37 mouse cellular contexts compared by ENCODE assay signal in genomic region chr5:113396286-113396934, GRCm38 (mm10). TPM values are rescaled to one million over a fixed set of nuclear protein-coding genes. Genes with fewer than 3 reads are reported as not detected.
A peak's percentile ranks its signal among the peaks of the same experiment; 100 is the strongest.
DNase-seq lines count a peak whose midpoint lies in the region; ATAC-seq and TF ChIP-seq lines count a peak whose summit lies in the region.
"Had no signal": no experiment of that assay in that cellular context is flagged by ENCODE, and none has a peak within 500 bp of the region (broad histone marks: within the 10 kb centered on the region; RNA-seq: fewer than 3 reads in every experiment).

No protein-coding gene starts in this region.

- WGBS in lung, postnatal 0 days, result 71% methylated on average over 17 of the region's 17 CpGs
- 81% methylated on average over 17 of the region's 17 CpGs for WGBS in neural tube, embryonic 11.5 days

- DNase-seq in lung, postnatal 0 days (ENCODE audit: low spot score), result peak; percentile 38
- DNase-seq in lung, postnatal 14 days, result no peak
- no peak for DNase-seq in neural tube, embryonic 11.5 days (ENCODE audit: low spot score)
- DNase-seq in neural tube, embryonic 10.5 days (ENCODE audit: extremely low spot score, low spot score), result no peak
- peak; percentile 22 for DNase-seq in retina, embryonic 14.5 days (ENCODE audit: low spot score)
- no peak for DNase-seq in heart, adult 18-20 months
- DNase-seq: adrenal gland, adult 8-10 months; cerebellum, adult 2 months; cerebellum, postnatal 14 days; heart, postnatal 10 days; kidney, adult 11 months; kidney, postnatal 14 days; layer of hippocampus, adult 9-11 months; liver; lung, adult 2 months; right cerebral cortex, postnatal 25 days had no signal

- no peak overlapping the region for H3K4me3 ChIP-seq in lung, postnatal 0 days (ENCODE audit: low read depth, low read length)
- H3K4me3 ChIP-seq in neural tube, embryonic 11.5 days (ENCODE audit: low read depth, low read length), result no peak overlapping the region
- H3K4me3 ChIP-seq: erythroblast, embryonic 14.5 days; heart, embryonic 13.5 days; megakaryocyte, embryonic 14.5 days; stomach, embryonic 15.5 days had no signal

- H3K27me3 ChIP-seq in lung, postnatal 0 days (replicated peaks; ENCODE audit: insufficient read depth, low read length), result no peaks in the 10 kb centered on the region
- no peaks in the 10 kb centered on the region for H3K27me3 ChIP-seq in neural tube, embryonic 11.5 days (ENCODE audit: control insufficient read depth, insufficient read depth, low read length)
- H3K27me3 ChIP-seq: stomach, embryonic 15.5 days had no signal

- H3K36me3 ChIP-seq in lung, postnatal 0 days (ENCODE audit: insufficient read depth, low read length), result no peaks in the 10 kb centered on the region
- no peaks in the 10 kb centered on the region for H3K36me3 ChIP-seq in neural tube, embryonic 11.5 days (ENCODE audit: control insufficient read depth, insufficient read depth, low read length)
- H3K36me3 ChIP-seq: G1E; heart, embryonic 13.5 days; stomach, embryonic 15.5 days had no signal

- H3K9me3 ChIP-seq in lung, postnatal 0 days (ENCODE audit: low read length), result no peaks in the 10 kb centered on the region
- H3K9me3 ChIP-seq in neural tube, embryonic 11.5 days (ENCODE audit: control insufficient read depth, low read length), result no peaks in the 10 kb centered on the region; the same call in 1 of the 2 replicates
- H3K9me3 ChIP-seq: stomach, embryonic 15.5 days had no signal

- H3K9ac ChIP-seq in lung, postnatal 0 days (replicated peaks; ENCODE audit: low read depth), result no peak overlapping the region
- no peak overlapping the region for H3K9ac ChIP-seq in neural tube, embryonic 11.5 days (ENCODE audit: low read length)
- H3K9ac ChIP-seq: heart, embryonic 13.5 days; liver, embryonic 14.5 days; stomach, embryonic 15.5 days had no signal

- TF ChIP-seq EP300 in lung, postnatal 0 days (IDR thresholded peaks at IDR 0.05), result no peak

- no peak overlapping the region for H3K27ac ChIP-seq in lung, postnatal 0 days (ENCODE audit: low read length)
- H3K27ac ChIP-seq in neural tube, embryonic 11.5 days (ENCODE audit: low read depth, low read length), result 0 out of 2 replicates have a peak overlapping the region, but pooled peaks have one; percentile 46
- H3K27ac ChIP-seq: heart, embryonic 13.5 days; liver, embryonic 14.5 days; stomach, embryonic 15.5 days had no signal

- TF ChIP-seq CTCF in lung, postnatal 0 days (IDR thresholded peaks at IDR 0.05), result no peak

- no peaks in the 10 kb centered on the region for H3K4me1 ChIP-seq in lung, postnatal 0 days (ENCODE audit: insufficient read depth, low read depth, low read length)
- no peaks in the 10 kb centered on the region for H3K4me1 ChIP-seq in neural tube, embryonic 11.5 days (ENCODE audit: control insufficient read depth, insufficient read depth, low read length)
- H3K4me1 ChIP-seq: heart, embryonic 13.5 days; megakaryocyte, embryonic 14.5 days; stomach, embryonic 15.5 days had no signal

- ATAC-seq in lung, postnatal 0 days, result peak; percentile 72
- ATAC-seq in neural tube, embryonic 11.5 days (ENCODE audit: insufficient read depth, low FRiP score, low TSS enrichment), result no peak
- ATAC-seq: forebrain, embryonic 16.5 days; inflammation-experienced regulatory T-cells, adult 6 months had no signal

- H3K4me2 ChIP-seq in lung, postnatal 0 days (replicated peaks; ENCODE audit: low read depth, low read length), result no peak overlapping the region
- no peak overlapping the region for H3K4me2 ChIP-seq in neural tube, embryonic 11.5 days (ENCODE audit: low read depth)
- H3K4me2 ChIP-seq: heart, embryonic 13.5 days; stomach, embryonic 15.5 days had no signal

RNA-seq across cellular contexts. Expression of gene Aym1, which starts 39.3 kb away (rescaled TPM):
- not detected in 2 replicates for polyA plus RNA-seq in lung, postnatal 0 days (2015; fragmentation: Nextera tagmentation; extraction: Ambion mirVana)
- polyA plus RNA-seq in neural tube, embryonic 11.5 days (2014; fragmentation: Nextera tagmentation; extraction: Ambion mirVana), result not detected in 2 replicates
- total RNA-seq in heart, adult 18-20 months (2021), result not detected
- total RNA-seq: adrenal gland, adult 8-10 months; adrenal gland, postnatal 4 days; G1E; gastrocnemius, adult 8-10 months; gastrocnemius, postnatal 4 days; heart, adult 8-10 months; heart, postnatal 10 days; hematopoietic stem cell, adult 5-6 weeks; left cerebral cortex, adult 18-20 months; left cerebral cortex, postnatal 14 days; neutrophil, adult 5-6 weeks had no signal
- polyA plus RNA-seq: C2C12; cerebellum, adult 2 months; embryonic facial prominence, embryonic 14.5 days; erythroblast, embryonic 14.5 days; forebrain, embryonic 11.5 days; forebrain, embryonic 16.5 days; G1E; heart, embryonic 13.5 days; inflammation-experienced regulatory T-cells, adult 6 months; kidney, embryonic 14.5 days; limb, embryonic 11.5 days; liver, embryonic 14.5 days; lung, adult 2 months; stomach, embryonic 15.5 days had no signal

Comparison
In these comparisons a context has a peak if more than half of its experiments do, and no peak if none do; other contexts are left out.
1. DNase-seq: peak in lung, postnatal 0 days (single experiment) and retina, embryonic 14.5 days (single experiment); none in lung, postnatal 14 days (single experiment), neural tube, embryonic 11.5 days (single experiment), neural tube, embryonic 10.5 days (single experiment) and heart, adult 18-20 months (0 of 2).